Mouse (Mus musculus) heart, postnatal 0 days (tissue): ENCODE measurements at regions not wholly inside any gene's neighbourhood (a gene's known extent, or its start where the extent isn't known, plus 50 kb on each side); places are given as distances from the start of the nearest gene placed in this dataset.

ENCODE experiments used
- ATAC-seq: fragments of 200-750 bp; cut with Nextera tagmentation; 2 replicates; pipeline ENCODE4 v1.8.0; 2017; ENCODE audit warnings: low read depth, moderate number of reproducible peaks, moderate library complexity; ENCODE audit not compliant: insufficient read depth
- DNase-seq: peaks from one replicate; pipeline ENCODE4 v3.0.0-alpha.2; 2016; ENCODE audit warnings: low spot score
- H3K27ac ChIP-seq: fragments of 300-500 bp; sonication (generic); 2 replicates; pipeline ENCODE4 v1.5.1; 2014; ENCODE audit warnings: low read depth, mild to moderate bottlenecking
- H3K27me3 ChIP-seq: fragments of 300-500 bp; sonication (generic); 2 replicates; pipeline ENCODE4 v1.6.1; 2014; ENCODE audit warnings: low read length, mixed read lengths; ENCODE audit not compliant: control insufficient read depth, insufficient read depth
- H3K36me3 ChIP-seq: fragments of 300-500 bp; sonication (generic); replicated peaks from 2 replicates; pipeline ENCODE4 v1.6.1; 2014; ENCODE audit warnings: low read length, mixed read lengths; ENCODE audit not compliant: control insufficient read depth, insufficient read depth
- H3K4me1 ChIP-seq: fragments of 300-500 bp; sonication (generic); 2 replicates; pipeline ENCODE4 v1.6.1; 2014; ENCODE audit warnings: antibody characterized with exemption; ENCODE audit not compliant: control insufficient read depth, insufficient read depth
- H3K4me2 ChIP-seq: fragments of 300-500 bp; sonication (generic); 2 replicates; pipeline ENCODE4 v1.6.1; 2014; ENCODE audit warnings: low read depth, mild to moderate bottlenecking, low read length, moderate library complexity
- H3K4me3 ChIP-seq: fragments of 300-500 bp; sonication (generic); 2 replicates; pipeline ENCODE4 v1.5.1; 2014; ENCODE audit warnings: low read depth, low read length
- H3K9ac ChIP-seq: fragments of 300-500 bp; sonication (generic); replicated peaks from 2 replicates; pipeline ENCODE4 v1.6.1; 2014; ENCODE audit warnings: low read depth, low read length, mixed read lengths
- H3K9me3 ChIP-seq: fragments of 300-500 bp; sonication (generic); replicated peaks from 2 replicates; pipeline ENCODE4 v1.6.1; 2016; ENCODE audit warnings: low read length; ENCODE audit not compliant: control insufficient read depth
- CTCF ChIP-seq: IDR thresholded peaks from 2 replicates; pipeline ENCODE4 v1.5.1; 2016; ENCODE audit warnings: antibody characterized with exemption, control low read depth, low read depth
- EP300 ChIP-seq: IDR thresholded peaks from 2 replicates; pipeline ENCODE4 v1.6.1; 2016; ENCODE audit warnings: antibody characterized with exemption, low read depth
- WGBS: fragments of 180-500 bp; shearing (Covaris S2); extraction: QIAGEN DNeasy Blood & Tissue Kit; methylation state at CpG from one replicate; pipeline ENCODE4 v1.1.7; 2014; 5-methylcytosine and 5-hydroxymethylcytosine counted together

GRCm38 (mm10) chr3:132375579-132375978 lies 254.0 kb upstream of the Gimd1 start:
- TF ChIP-seq CTCF = no peak
- no peak for TF ChIP-seq EP300
- no peaks in the 10 kb centered on the region for H3K9me3 ChIP-seq
- H3K27me3 ChIP-seq = no peaks in the 10 kb centered on the region
- no peak overlapping the region for H3K4me3 ChIP-seq
- no peak overlapping the region for H3K9ac ChIP-seq
- no peaks in the 10 kb centered on the region for H3K36me3 ChIP-seq
- ATAC-seq = no peak
- no peaks in the 10 kb centered on the region for H3K4me1 ChIP-seq
- no peak overlapping the region for H3K27ac ChIP-seq
- no peak overlapping the region for H3K4me2 ChIP-seq
- WGBS = 61% methylated on average over 4 of the region's 4 CpGs
- DNase-seq = no peak

- DNase-seq (no peak), ATAC-seq (no peak)
- no peak overlapping the region for H3K9ac ChIP-seq
- WGBS = 59% methylated on average over 2 of the region's 2 CpGs
- no peaks in the 10 kb centered on the region for H3K36me3 ChIP-seq
- no peak overlapping the region for H3K4me3 ChIP-seq
- H3K27ac ChIP-seq = no peak overlapping the region
- H3K9me3 ChIP-seq = no peaks in the 10 kb centered on the region
- H3K4me2 ChIP-seq = no peak overlapping the region
- no peaks in the 10 kb centered on the region for H3K4me1 ChIP-seq
- TF ChIP-seq CTCF (no peak), EP300 (no peak)
- no peaks in the 10 kb centered on the region for H3K27me3 ChIP-seq
These were observed 211.9 kb upstream of the Gimd1 start for GRCm38 (mm10) chr3:132417742-132418141.

- WGBS = 57% methylated on average over 11 of the region's 11 CpGs
- TF ChIP-seq EP300 (no peak), CTCF (no peak)
- no peaks in the 10 kb centered on the region for H3K36me3 ChIP-seq
- no peaks in the 10 kb centered on the region for H3K4me1 ChIP-seq
- H3K9ac ChIP-seq = no peak overlapping the region
- DNase-seq (no peak), ATAC-seq (no peak)
- H3K27ac ChIP-seq = no peak overlapping the region
- no peak overlapping the region for H3K4me2 ChIP-seq
- H3K27me3 ChIP-seq = no peaks in the 10 kb centered on the region
- H3K4me3 ChIP-seq = no peak overlapping the region
- no peaks in the 10 kb centered on the region for H3K9me3 ChIP-seq
These were observed 203.6 kb upstream of the Gimd1 start for GRCm38 (mm10) chr3:132425819-132426671.

- DNase-seq (no peak), ATAC-seq (no peak)
- Histone ChIP-seq H3K4me1 (no peaks in the 10 kb centered on the region), H3K9me3 (no peaks in the 10 kb centered on the region), H3K4me2 (no peak overlapping the region), H3K27ac (no peak overlapping the region), H3K4me3 (no peak overlapping the region), H3K36me3 (no peaks in the 10 kb centered on the region), H3K27me3 (no peaks in the 10 kb centered on the region), H3K9ac (no peak overlapping the region)
- WGBS = 66% methylated on average over 9 of the region's 9 CpGs
- TF ChIP-seq CTCF = no peak
- no peak for TF ChIP-seq EP300
These were observed 202.4 kb upstream of the Gimd1 start for GRCm38 (mm10) chr3:132427244-132427643.

GRCm38 (mm10) chr3:132428148-132428547 lies 201.5 kb upstream of the Gimd1 start:
- no peak for TF ChIP-seq CTCF
- no peak for TF ChIP-seq EP300
- WGBS = 72% methylated on average over 17 of the region's 17 CpGs
- Histone ChIP-seq H3K4me1 (no peaks in the 10 kb centered on the region), H3K4me2 (no peak overlapping the region), H3K9ac (no peak overlapping the region), H3K9me3 (no peaks in the 10 kb centered on the region), H3K4me3 (no peak overlapping the region), H3K27me3 (no peaks in the 10 kb centered on the region), H3K36me3 (no peaks in the 10 kb centered on the region), H3K27ac (no peak overlapping the region)
- ATAC-seq = no peak
- no peak for DNase-seq

GRCm38 (mm10) chr3:132431805-132432204 lies 197.8 kb upstream of the Gimd1 start:
- no peaks in the 10 kb centered on the region for H3K9me3 ChIP-seq
- H3K4me2 ChIP-seq = no peak overlapping the region
- H3K4me3 ChIP-seq = no peak overlapping the region
- DNase-seq (no peak), ATAC-seq (no peak)
- H3K27ac ChIP-seq = no peak overlapping the region
- no peaks in the 10 kb centered on the region for H3K36me3 ChIP-seq
- H3K4me1 ChIP-seq = no peaks in the 10 kb centered on the region
- H3K27me3 ChIP-seq = no peaks in the 10 kb centered on the region
- no peak overlapping the region for H3K9ac ChIP-seq
- no peak for TF ChIP-seq CTCF
- no peak for TF ChIP-seq EP300
